Mouse (Mus musculus) CH12.LX (cell line): ENCODE results near the gene Mctp1.

ENCODE experiments used
- CTCF ChIP-seq, 2 experiments: IDR thresholded peaks in 1 of 2; conservative IDR thresholded peaks in 1 of 2; 2 replicates each; pipeline ENCODE4 v1.5.1; 2011 to 2012; ENCODE audit warnings: low read depth in 2 of 2, low read length in 2 of 2, improper control_type of control experiment in 1 of 2, inconsistent platforms in 1 of 2, mild to moderate bottlenecking in 1 of 2, moderate library complexity in 1 of 2
- ETS1 ChIP-seq: conservative IDR thresholded peaks from 2 replicates; pipeline ENCODE4 v1.6.1; 2012; ENCODE audit warnings: low read depth, mild to moderate bottlenecking, inconsistent platforms, low read length, improper control_type of control experiment, moderate library complexity

- TF ChIP-seq CTCF (conservative IDR thresholded peaks at IDR 0.05 in 1 of 2, IDR thresholded peaks at IDR 0.05 in 1 of 2; ENCODE audit: low read depth in 2 of 2, low read length in 2 of 2), result no peak
- no peak for TF ChIP-seq ETS1
Measured at GRCm38 (mm10) chr13:76384664-76385435, 515 bp downstream of the Mctp1 start.
